Mouse (Mus musculus) forebrain, postnatal 0 days (tissue): Measurements from ENCODE around the gene Kcnh2. TPM values are rescaled to one million over a fixed set of nuclear protein-coding genes. Genes with fewer than 3 reads are reported as not detected.

Source experiments
- ATAC-seq: fragments of 200-750 bp; cut with Nextera tagmentation; 2 replicates; pipeline ENCODE4 v1.8.0; 2017; ENCODE audit warnings: mild to moderate bottlenecking, moderate library complexity
- DNase-seq: peaks from one replicate; pipeline ENCODE4 v3.0.0-alpha.2; 2015
- H3K27ac ChIP-seq: fragments of 300-500 bp; sonication (generic); 2 replicates; pipeline ENCODE4 v1.5.1; 2014; ENCODE audit warnings: low read depth, mild to moderate bottlenecking, antibody characterized with exemption, low read length, moderate library complexity, mixed read lengths
- H3K27me3 ChIP-seq: fragments of 300-500 bp; sonication (generic); 2 replicates; pipeline ENCODE4 v1.6.1; 2014; ENCODE audit warnings: mild to moderate bottlenecking, low read length, mixed read lengths; ENCODE audit not compliant: insufficient read depth
- H3K36me3 ChIP-seq: fragments of 300-500 bp; sonication (generic); 2 replicates; pipeline ENCODE4 v1.6.1; 2014; ENCODE audit warnings: mild to moderate bottlenecking, moderate library complexity; ENCODE audit not compliant: insufficient read depth
- H3K4me1 ChIP-seq: fragments of 300-500 bp; sonication (generic); 2 replicates; pipeline ENCODE4 v1.6.1; 2014; ENCODE audit warnings: antibody characterized with exemption; ENCODE audit not compliant: insufficient read depth
- H3K4me2 ChIP-seq: fragments of 300-500 bp; sonication (generic); 2 replicates; pipeline ENCODE4 v1.6.1; 2014; ENCODE audit warnings: low read depth, mild to moderate bottlenecking, moderate library complexity
- H3K4me3 ChIP-seq: fragments of 300-500 bp; sonication (generic); 2 replicates; pipeline ENCODE4 v1.5.1; 2014; ENCODE audit warnings: low read depth, low read length, mixed read lengths
- H3K9ac ChIP-seq: fragments of 300-500 bp; sonication (generic); 2 replicates; pipeline ENCODE4 v1.6.1; 2014; ENCODE audit warnings: mild to moderate bottlenecking
- H3K9me3 ChIP-seq: fragments of 300-500 bp; sonication (generic); 2 replicates; pipeline ENCODE4 v1.6.1; 2016; ENCODE audit warnings: low read length
- CTCF ChIP-seq: sonication (generic); IDR thresholded peaks from 2 replicates; pipeline ENCODE4 v1.5.1; 2016; ENCODE audit warnings: antibody characterized with exemption, control low read depth, low read depth
- WGBS: fragments of 180-500 bp; shearing (Covaris S2); extraction: QIAGEN DNeasy Blood & Tissue Kit; methylation state at CpG from one replicate; pipeline ENCODE4 v1.1.7; 2014; 5-methylcytosine and 5-hydroxymethylcytosine counted together
- polyA plus RNA-seq: library from polyadenylated mRNA; unstranded; fragments of >200 nt; fragmentation: Nextera tagmentation; extraction: Ambion mirVana; gene quantifications from 2 replicates; pipeline ENCODE4 v1.2.1, GENCODE M21; 2015
- total RNA-seq: library from RNA; depleted of rRNA; stranded (reverse); fragments of >200 nt; gene quantifications from 2 replicates; pipeline ENCODE4 v1.2.3, GENCODE M21; 2014

Kcnh2 gene
- total and polyA plus RNA-seq, 2 experiments from 2014 or later, result 6.8 to 21.2 TPM

- H3K9ac ChIP-seq, result no peak overlapping the region
- 63% methylated on average over 7 of the region's 7 CpGs for WGBS
- H3K4me3 ChIP-seq, result no peak overlapping the region
Observed at GRCm38 (mm10) chr5:24347186-24347875, 4.1 kb downstream of the Kcnh2 start.

GRCm38 (mm10) chr5:24346313-24346712, 5.1 kb downstream of the Kcnh2 start:
- H3K27ac ChIP-seq, result no peak overlapping the region
- no peak for DNase-seq
- no peak overlapping the region for H3K4me3 ChIP-seq
- ATAC-seq, result no peak
- no peaks in the 10 kb centered on the region for H3K27me3 ChIP-seq
- 88% methylated on average over 7 of the region's 7 CpGs for WGBS
- H3K4me2 ChIP-seq, result no peak overlapping the region
- H3K9me3 ChIP-seq, result no peaks in the 10 kb centered on the region
- no peaks in the 10 kb centered on the region for H3K36me3 ChIP-seq
- peaks cover 23% of the 10 kb centered on the region for H3K4me1 ChIP-seq
- TF ChIP-seq CTCF, result no peak
- H3K9ac ChIP-seq, result no peak overlapping the region

More at GRCm38 (mm10) chr5:24347186-24347875, 4.1 kb downstream of the Kcnh2 start:
- no peaks in the 10 kb centered on the region for H3K27me3 ChIP-seq
- TF ChIP-seq CTCF, result no peak
- H3K27ac ChIP-seq, result no peak overlapping the region
- H3K36me3 ChIP-seq, result no peaks in the 10 kb centered on the region
- H3K4me1 ChIP-seq, result peaks cover 25% of the 10 kb centered on the region
- H3K4me2 ChIP-seq, result peak overlapping the region; percentile 99
- ATAC-seq (no peak), DNase-seq (no peak)
- H3K9me3 ChIP-seq, result no peaks in the 10 kb centered on the region

GRCm38 (mm10) chr5:24344477-24345051, 6.8 kb downstream of the Kcnh2 start:
- peak overlapping the region; percentile 79 for H3K27ac ChIP-seq
- H3K4me1 ChIP-seq, result peaks cover 23% of the 10 kb centered on the region
- WGBS, result 7% methylated on average over 12 of the region's 12 CpGs
- no peak for TF ChIP-seq CTCF
- ATAC-seq (peak; percentile 70), DNase-seq (peak; percentile 41)
- no peak overlapping the region for H3K4me3 ChIP-seq
- H3K36me3 ChIP-seq, result no peaks in the 10 kb centered on the region
- H3K27me3 ChIP-seq, result no peaks in the 10 kb centered on the region
- no peaks in the 10 kb centered on the region for H3K9me3 ChIP-seq
- H3K4me2 ChIP-seq, result peak overlapping the region; percentile 6; the same call in 1 of the 2 replicates
- peak overlapping the region; percentile 26; the same call in 1 of the 2 replicates for H3K9ac ChIP-seq

GRCm38 (mm10) chr5:24343977-24344436, 7.4 kb downstream of the Kcnh2 start:
- Histone ChIP-seq H3K27ac (peak overlapping the region; percentile 79), H3K9me3 (no peaks in the 10 kb centered on the region), H3K9ac (peak overlapping the region; percentile 26; the same call in 1 of the 2 replicates), H3K4me1 (peaks cover 23% of the 10 kb centered on the region), H3K36me3 (no peaks in the 10 kb centered on the region), H3K27me3 (no peaks in the 10 kb centered on the region), H3K4me2 (0 out of 2 replicates have a peak overlapping the region, but pooled peaks have one; percentile 6), H3K4me3 (no peak overlapping the region)
- DNase-seq (peak; percentile 66), ATAC-seq (peak; percentile 52)
- TF ChIP-seq CTCF, result no peak
- WGBS, result 3% methylated on average over 2 of the region's 2 CpGs

GRCm38 (mm10) chr5:24343379-24343778, 8.0 kb downstream of the Kcnh2 start:
- ATAC-seq (no peak), DNase-seq (no peak)
- Histone ChIP-seq H3K36me3 (no peaks in the 10 kb centered on the region), H3K9ac (no peak overlapping the region), H3K27me3 (no peaks in the 10 kb centered on the region), H3K27ac (no peak overlapping the region), H3K4me2 (no peak overlapping the region), H3K4me1 (peaks cover 19% of the 10 kb centered on the region), H3K4me3 (no peak overlapping the region), H3K9me3 (no peaks in the 10 kb centered on the region)
- TF ChIP-seq CTCF, result no peak

- Histone ChIP-seq H3K9ac (no peak overlapping the region), H3K4me1 (peaks cover 18% of the 10 kb centered on the region)
- WGBS, result 62% methylated on average over 8 of the region's 8 CpGs
Observed at GRCm38 (mm10) chr5:24342966-24343365, 8.4 kb downstream of the Kcnh2 start.

GRCm38 (mm10) chr5:24342205-24342963, 9.0 kb downstream of the Kcnh2 start:
- DNase-seq (no peak), ATAC-seq (no peak)
- Histone ChIP-seq H3K27ac (no peak overlapping the region), H3K4me2 (no peak overlapping the region), H3K4me1 (peaks cover 16% of the 10 kb centered on the region), H3K9ac (no peak overlapping the region), H3K4me3 (no peak overlapping the region), H3K9me3 (no peaks in the 10 kb centered on the region), H3K36me3 (0 out of 2 replicates have a peak, but pooled peaks cover 3% of the 10 kb centered on the region), H3K27me3 (no peaks in the 10 kb centered on the region)
- TF ChIP-seq CTCF, result no peak
- 82% methylated on average over 14 of the region's 14 CpGs for WGBS

More at GRCm38 (mm10) chr5:24342966-24343365, 8.4 kb downstream of the Kcnh2 start:
- no peak for DNase-seq
- H3K27me3 ChIP-seq, result no peaks in the 10 kb centered on the region
- H3K4me3 ChIP-seq, result no peak overlapping the region
- H3K4me2 ChIP-seq, result no peak overlapping the region
- H3K9me3 ChIP-seq, result no peaks in the 10 kb centered on the region
- H3K36me3 ChIP-seq, result 0 out of 2 replicates have a peak, but pooled peaks cover 3% of the 10 kb centered on the region
- TF ChIP-seq CTCF, result no peak
- H3K27ac ChIP-seq, result no peak overlapping the region
- ATAC-seq, result no peak
